Mouse (Mus musculus): ENCODE measurements at regions not wholly inside any gene's neighbourhood (a gene's known extent, or its start where the extent isn't known, plus 50 kb on each side); places are given as distances from the start of the nearest gene placed in this dataset.

- TF ChIP-seq POLR2A (IDR thresholded peaks at IDR 0.05; ENCODE audit: borderline replicate concordance, extremely low read depth, low read depth, low read length) (no peak), CTCF (IDR thresholded peaks at IDR 0.05; ENCODE audit: insufficient read depth, low read length) (no peak)
Observed at GRCm38 (mm10) chr9:23050751-23051150, 172.1 kb upstream of the Bmper start.
